Mouse (Mus musculus): ENCODE data around the gene Pacsin3. TPM values are rescaled to one million over a fixed set of nuclear protein-coding genes. Genes with fewer than 3 reads are reported as not detected.
"Not testable (repeated sequence)": the region's sequence is repeated elsewhere in the genome, so short reads cannot be mapped to it uniquely, and the experiment has no call there.

Gene Pacsin3
- polyA plus RNA-seq, 1 experiment from 2014 or later: 19.9 TPM

DNA sequence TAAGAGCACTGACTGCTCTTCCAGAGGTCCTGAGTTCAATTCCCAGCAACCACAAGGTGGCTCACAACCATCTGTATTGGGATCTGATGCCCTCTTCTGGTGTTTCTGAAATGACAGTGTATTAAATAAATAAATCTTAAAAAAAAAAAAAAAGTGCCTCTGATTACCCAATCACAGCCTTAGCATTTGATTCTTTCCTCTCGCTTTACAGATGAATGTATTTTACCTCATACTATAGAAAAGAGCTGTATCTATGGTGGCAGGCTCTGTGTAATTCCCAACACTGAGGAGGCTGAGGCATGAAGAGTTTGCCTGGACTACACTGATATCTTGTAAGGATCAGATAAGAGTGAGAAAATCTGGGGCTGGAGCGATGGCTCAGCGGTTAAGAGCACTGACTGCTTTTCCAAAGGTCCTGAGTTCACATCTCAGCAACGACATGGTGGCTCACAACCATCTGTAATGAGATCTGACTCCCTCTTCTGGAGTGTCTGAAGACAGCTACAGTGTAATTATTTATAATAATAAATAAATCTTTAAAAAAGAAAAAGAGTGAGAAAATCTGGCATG is 18.2 kb upstream of the Pacsin3 start:
- Histone ChIP-seq H3K4me2 (ENCODE audit: low read depth, low read length) (peak overlapping the region; percentile 99), H3K9ac (ENCODE audit: low read depth, low read length) (peak overlapping the region; percentile 77), H3K27ac (ENCODE audit: low read length) (peak overlapping the region; percentile 95), H3K4me3 (ENCODE audit: low read depth, low read length) (peak overlapping the region; percentile 72), H3K4me1 (ENCODE audit: control insufficient read depth, low read depth, low read length) (peaks cover 15% of the 10 kb centered on the region)
- peak; percentile 7; the same call in 1 of the 2 replicates for ATAC-seq (ENCODE audit: low read depth)
- 7% methylated on average over 4 of the region's 4 CpGs for WGBS (ENCODE audit: insufficient replicate concordance)
- H3K9me3 ChIP-seq (replicated peaks; ENCODE audit: control insufficient read depth, low read length); H3K27me3 ChIP-seq (ENCODE audit: control insufficient read depth, insufficient read depth, low read depth, low read length); H3K36me3 ChIP-seq (ENCODE audit: control insufficient read depth, insufficient read depth): not testable (repeated sequence)

DNA sequence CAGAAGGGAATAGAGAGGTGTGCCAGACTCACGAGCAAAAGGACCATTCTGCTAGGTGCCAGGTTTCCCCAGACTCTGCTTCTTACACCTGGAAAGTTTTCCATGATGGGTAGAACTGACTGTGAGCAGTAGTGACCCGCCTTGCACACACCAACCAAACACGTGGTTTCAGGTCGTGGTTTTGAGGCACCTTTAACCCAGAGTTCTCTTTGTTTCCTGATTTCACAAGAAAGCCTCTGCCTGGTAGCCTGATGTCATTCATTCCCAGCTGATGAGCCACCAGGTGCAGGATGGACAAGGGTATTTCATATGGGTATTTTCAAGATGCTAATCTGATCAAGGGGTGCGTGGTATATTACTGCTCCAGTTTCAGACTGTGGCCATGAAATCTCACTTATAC is 13.2 kb upstream of the Pacsin3 start:
- Histone ChIP-seq H3K9ac (ENCODE audit: low read depth, low read length) (no peak overlapping the region), H3K36me3 (ENCODE audit: control insufficient read depth, insufficient read depth) (no peaks in the 10 kb centered on the region), H3K9me3 (replicated peaks; ENCODE audit: control insufficient read depth, low read length) (no peaks in the 10 kb centered on the region), H3K27me3 (ENCODE audit: control insufficient read depth, insufficient read depth, low read depth, low read length) (no peaks in the 10 kb centered on the region), H3K4me1 (ENCODE audit: control insufficient read depth, low read depth, low read length) (peaks cover 29% of the 10 kb centered on the region), H3K4me3 (ENCODE audit: low read depth, low read length) (no peak overlapping the region), H3K27ac (ENCODE audit: low read length) (peak overlapping the region; percentile 12; the same call in 1 of the 2 replicates), H3K4me2 (ENCODE audit: low read depth, low read length) (no peak overlapping the region)
- peak; percentile 71 for ATAC-seq (ENCODE audit: low read depth)
- 33% methylated on average over 5 of the region's 5 CpGs for WGBS (ENCODE audit: insufficient replicate concordance)

DNA sequence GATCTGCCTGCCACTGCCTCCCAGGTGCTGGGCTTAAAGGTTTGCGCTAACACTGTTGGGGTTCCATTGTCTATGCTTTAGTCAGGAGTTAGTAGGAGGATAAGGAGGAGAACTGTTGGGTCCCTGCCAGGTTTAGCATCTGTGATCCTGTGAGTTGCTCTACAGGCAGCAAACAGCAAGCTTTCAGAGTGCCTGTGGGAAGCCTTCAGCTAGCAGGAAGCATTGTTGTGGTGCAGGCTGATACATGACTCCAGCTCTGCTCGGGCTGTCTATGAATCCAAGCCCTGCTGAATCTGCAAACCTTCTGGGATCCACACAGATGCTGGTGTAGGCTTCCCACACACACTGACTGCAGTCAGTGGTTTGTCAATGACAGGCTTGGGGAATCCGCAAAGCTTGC is 12.3 kb upstream of the Pacsin3 start:
- Histone ChIP-seq H3K27ac (ENCODE audit: low read length) (no peak overlapping the region), H3K4me3 (ENCODE audit: low read depth, low read length) (no peak overlapping the region), H3K4me2 (ENCODE audit: low read depth, low read length) (no peak overlapping the region), H3K36me3 (ENCODE audit: control insufficient read depth, insufficient read depth) (no peaks in the 10 kb centered on the region), H3K9ac (ENCODE audit: low read depth, low read length) (no peak overlapping the region), H3K27me3 (ENCODE audit: control insufficient read depth, insufficient read depth, low read depth, low read length) (no peaks in the 10 kb centered on the region), H3K4me1 (ENCODE audit: control insufficient read depth, low read depth, low read length) (peaks cover 27% of the 10 kb centered on the region), H3K9me3 (replicated peaks; ENCODE audit: control insufficient read depth, low read length) (no peaks in the 10 kb centered on the region)
- WGBS (ENCODE audit: insufficient replicate concordance): 62% methylated on average over 3 of the region's 3 CpGs
- no peak for ATAC-seq (ENCODE audit: low read depth)

DNA sequence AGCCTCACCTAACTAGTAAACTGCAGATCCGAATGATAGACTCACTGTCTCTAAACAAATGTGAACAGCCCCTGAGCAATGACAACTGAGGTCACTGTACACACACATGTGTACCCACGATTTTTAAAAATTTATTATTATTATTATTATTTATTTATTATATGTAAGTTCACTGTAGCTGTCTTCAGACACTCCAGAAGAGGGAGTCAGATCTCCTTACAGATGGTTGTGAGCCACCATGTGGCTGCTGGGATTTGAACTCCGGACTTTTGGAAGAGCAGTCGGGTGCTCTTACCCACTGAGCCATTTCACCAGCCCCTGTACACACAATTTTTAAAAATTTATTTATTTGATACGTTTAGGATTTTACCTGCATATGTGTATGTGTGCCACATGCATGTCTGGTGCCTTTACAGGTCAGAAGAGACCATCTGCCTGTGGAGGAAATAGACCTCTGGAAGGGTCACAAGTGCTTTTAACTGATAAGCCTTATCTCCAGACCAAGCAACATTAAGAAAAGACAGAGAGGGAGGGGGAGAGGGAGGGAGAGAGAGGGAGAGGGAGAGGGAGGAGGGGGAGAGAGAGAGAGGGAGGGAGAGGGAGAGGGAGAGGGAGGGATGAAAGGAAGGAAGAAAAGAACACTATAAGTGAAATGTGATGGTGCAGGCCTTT is 11.1 kb upstream of the Pacsin3 start:
- no peaks in the 10 kb centered on the region for H3K9me3 ChIP-seq (replicated peaks; ENCODE audit: control insufficient read depth, low read length)
- H3K27me3 ChIP-seq (ENCODE audit: control insufficient read depth, insufficient read depth, low read depth, low read length): no peaks in the 10 kb centered on the region
- peak; percentile 89 for ATAC-seq (ENCODE audit: low read depth)
- no peak overlapping the region for H3K9ac ChIP-seq (ENCODE audit: low read depth, low read length)
- H3K36me3 ChIP-seq (ENCODE audit: control insufficient read depth, insufficient read depth): no peaks in the 10 kb centered on the region
- H3K4me3 ChIP-seq (ENCODE audit: low read depth, low read length): no peak overlapping the region
- WGBS (ENCODE audit: insufficient replicate concordance): 44% methylated on average over 5 of the region's 5 CpGs
- no peak overlapping the region for H3K4me2 ChIP-seq (ENCODE audit: low read depth, low read length)
- peaks cover 27% of the 10 kb centered on the region for H3K4me1 ChIP-seq (ENCODE audit: control insufficient read depth, low read depth, low read length)
- H3K27ac ChIP-seq (ENCODE audit: low read length): no peak overlapping the region

DNA sequence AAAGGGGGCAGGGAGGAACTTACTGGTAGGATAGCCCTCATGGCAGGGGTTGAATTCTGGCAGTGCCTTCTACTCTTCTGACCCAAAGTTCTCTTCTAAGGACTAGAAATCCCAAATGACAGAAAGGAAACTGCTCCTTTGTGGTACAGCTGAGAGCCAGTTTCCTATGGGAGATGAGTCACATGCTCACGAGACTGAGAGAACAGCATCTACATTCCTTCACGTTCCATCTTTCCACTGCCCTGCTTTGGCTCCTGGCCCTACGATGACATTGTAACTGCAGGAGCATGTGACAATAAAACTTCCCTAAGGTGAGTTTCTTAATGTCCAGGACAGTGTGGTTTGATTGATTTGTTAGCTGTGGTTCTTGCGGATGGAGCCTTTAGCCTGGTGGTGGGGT is 7.4 kb upstream of the Pacsin3 start:
- Histone ChIP-seq H3K4me1 (ENCODE audit: control insufficient read depth, low read depth, low read length) (peaks cover 16% of the 10 kb centered on the region), H3K27ac (ENCODE audit: low read length) (no peak overlapping the region), H3K27me3 (ENCODE audit: control insufficient read depth, insufficient read depth, low read depth, low read length) (peaks cover 14% of the 10 kb centered on the region), H3K9me3 (replicated peaks; ENCODE audit: control insufficient read depth, low read length) (no peaks in the 10 kb centered on the region), H3K4me2 (ENCODE audit: low read depth, low read length) (no peak overlapping the region), H3K4me3 (ENCODE audit: low read depth, low read length) (no peak overlapping the region), H3K36me3 (ENCODE audit: control insufficient read depth, insufficient read depth) (no peaks in the 10 kb centered on the region), H3K9ac (ENCODE audit: low read depth, low read length) (no peak overlapping the region)
- ATAC-seq (ENCODE audit: low read depth): no peak
- 69% methylated on average over 4 of the region's 4 CpGs for WGBS (ENCODE audit: insufficient replicate concordance)

DNA sequence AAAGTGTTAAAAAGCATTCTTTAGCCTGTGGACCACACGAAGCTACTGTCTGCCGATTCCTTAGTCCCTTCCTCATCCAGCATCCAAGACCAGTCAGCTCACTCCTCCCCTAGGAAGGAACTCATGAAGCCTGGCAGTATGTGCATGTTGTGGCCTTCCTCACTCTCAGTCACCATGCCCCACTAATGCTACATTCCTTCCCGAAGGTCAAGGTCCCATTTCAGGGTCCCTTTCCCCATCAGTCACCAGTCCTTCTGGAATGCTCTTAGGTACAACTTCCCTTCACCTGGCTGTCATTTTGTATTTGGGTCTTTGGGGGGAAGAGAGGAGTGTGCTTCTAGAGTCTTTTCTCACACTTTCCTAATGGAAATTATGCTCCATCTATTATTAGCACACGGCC is 3.8 kb upstream of the Pacsin3 start:
- no peaks in the 10 kb centered on the region for H3K9me3 ChIP-seq (replicated peaks; ENCODE audit: control insufficient read depth, low read length)
- no peak overlapping the region for H3K4me2 ChIP-seq (ENCODE audit: low read depth, low read length)
- WGBS (ENCODE audit: insufficient replicate concordance): 50% methylated on average over 4 of the region's 4 CpGs
- peaks cover 5% of the 10 kb centered on the region for H3K4me1 ChIP-seq (ENCODE audit: control insufficient read depth, low read depth, low read length)
- H3K9ac ChIP-seq (ENCODE audit: low read depth, low read length): no peak overlapping the region
- peaks cover 50% of the 10 kb centered on the region for H3K27me3 ChIP-seq (ENCODE audit: control insufficient read depth, insufficient read depth, low read depth, low read length)
- no peaks in the 10 kb centered on the region for H3K36me3 ChIP-seq (ENCODE audit: control insufficient read depth, insufficient read depth)
- no peak overlapping the region for H3K4me3 ChIP-seq (ENCODE audit: low read depth, low read length)
- ATAC-seq (ENCODE audit: low read depth): no peak
- no peak overlapping the region for H3K27ac ChIP-seq (ENCODE audit: low read length)

DNA sequence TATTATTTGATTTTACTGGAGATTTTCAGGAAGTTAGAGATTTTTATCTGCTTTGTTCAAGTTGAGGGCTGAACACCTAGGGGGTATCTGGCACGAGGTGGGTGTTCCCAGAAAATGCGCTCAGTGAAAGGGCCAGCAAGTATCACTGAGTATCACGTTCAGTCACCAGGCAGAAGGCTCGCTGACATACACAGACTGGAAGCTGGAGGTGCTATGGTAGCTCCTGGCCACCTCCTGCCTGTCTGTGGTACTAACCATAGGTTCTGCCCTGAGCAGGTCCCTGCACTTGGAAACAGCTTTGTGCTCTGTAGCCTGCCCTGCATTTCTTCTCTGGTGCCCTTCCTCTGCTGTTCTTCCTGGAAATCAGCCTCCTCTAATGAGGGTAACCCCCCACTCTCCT is 3.2 kb upstream of the Pacsin3 start:
- Histone ChIP-seq H3K9me3 (replicated peaks; ENCODE audit: control insufficient read depth, low read length) (no peaks in the 10 kb centered on the region), H3K36me3 (ENCODE audit: control insufficient read depth, insufficient read depth) (no peaks in the 10 kb centered on the region), H3K27me3 (ENCODE audit: control insufficient read depth, insufficient read depth, low read depth, low read length) (peaks cover 55% of the 10 kb centered on the region), H3K27ac (ENCODE audit: low read length) (no peak overlapping the region), H3K9ac (ENCODE audit: low read depth, low read length) (no peak overlapping the region), H3K4me2 (ENCODE audit: low read depth, low read length) (no peak overlapping the region), H3K4me1 (ENCODE audit: control insufficient read depth, low read depth, low read length) (peaks cover 5% of the 10 kb centered on the region), H3K4me3 (ENCODE audit: low read depth, low read length) (no peak overlapping the region)
- 42% methylated on average over 4 of the region's 4 CpGs for WGBS (ENCODE audit: insufficient replicate concordance)
- no peak for ATAC-seq (ENCODE audit: low read depth)

DNA sequence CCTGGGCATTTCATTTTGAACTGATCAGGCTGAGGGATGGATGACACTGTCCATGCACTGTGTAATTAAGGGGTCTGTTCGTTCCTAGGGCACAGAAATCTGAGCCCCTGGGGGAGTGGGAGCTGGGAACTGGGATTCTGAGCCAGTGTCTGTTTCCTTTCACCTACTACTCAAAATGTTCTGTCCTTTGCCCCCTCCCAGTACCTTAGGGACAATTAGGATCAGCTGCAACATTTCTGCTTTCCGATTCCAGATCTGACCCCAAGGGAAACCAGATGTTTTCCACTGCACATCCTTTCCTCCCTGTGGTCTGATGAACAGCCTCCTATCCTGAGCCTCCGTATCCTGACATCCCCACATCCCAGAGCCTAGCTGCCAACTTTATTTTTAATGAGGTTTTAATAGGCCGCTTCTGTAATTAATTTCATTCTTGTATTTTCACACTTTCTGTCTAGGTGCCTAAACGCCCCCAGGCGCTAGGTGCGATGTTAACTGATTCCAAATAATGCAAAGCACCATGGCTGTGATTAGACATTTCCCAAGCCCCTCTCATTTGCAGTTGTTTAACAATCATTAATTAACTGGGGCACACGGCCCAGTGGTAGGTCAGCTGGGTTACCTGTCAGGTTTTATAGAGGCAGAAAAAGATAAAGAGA is 901 bp upstream of the Pacsin3 start:
- Histone ChIP-seq H3K9me3 (replicated peaks; ENCODE audit: control insufficient read depth, low read length) (no peaks in the 10 kb centered on the region), H3K27ac (ENCODE audit: low read length) (no peak overlapping the region), H3K36me3 (ENCODE audit: control insufficient read depth, insufficient read depth) (no peaks in the 10 kb centered on the region), H3K4me1 (ENCODE audit: control insufficient read depth, low read depth, low read length) (peaks cover 5% of the 10 kb centered on the region), H3K4me3 (ENCODE audit: low read depth, low read length) (no peak overlapping the region), H3K27me3 (ENCODE audit: control insufficient read depth, insufficient read depth, low read depth, low read length) (peaks cover 75% of the 10 kb centered on the region), H3K4me2 (ENCODE audit: low read depth, low read length) (no peak overlapping the region), H3K9ac (ENCODE audit: low read depth, low read length) (no peak overlapping the region)
- ATAC-seq (ENCODE audit: low read depth): no peak
- 39% methylated on average over 8 of the region's 8 CpGs for WGBS (ENCODE audit: insufficient replicate concordance)
